Mouse (Mus musculus) midbrain, embryonic 16.5 days (tissue): ENCODE measurements around the gene Kifc3. TPM values are rescaled to one million over a fixed set of nuclear protein-coding genes. Genes with fewer than 3 reads are reported as not detected.

Source experiments
- ATAC-seq: fragments of 200-750 bp; cut with Nextera tagmentation; 2 replicates; pipeline ENCODE4 v1.8.0; 2017; ENCODE audit warnings: moderate TSS enrichment
- H3K27ac ChIP-seq: fragments of 300-500 bp; sonication (generic); 2 replicates; pipeline ENCODE4 v1.5.1; 2014; ENCODE audit warnings: mild to moderate bottlenecking, low read length, mixed read lengths
- H3K27me3 ChIP-seq: fragments of 300-500 bp; sonication (generic); 2 replicates; pipeline ENCODE4 v1.6.1; 2014; ENCODE audit warnings: low read depth, low read length, mixed read lengths; ENCODE audit not compliant: control insufficient read depth, insufficient read depth
- H3K36me3 ChIP-seq: fragments of 300-500 bp; sonication (generic); 2 replicates; pipeline ENCODE4 v1.6.1; 2014; ENCODE audit warnings: mild to moderate bottlenecking, low read length, moderate library complexity, mixed read lengths; ENCODE audit not compliant: control insufficient read depth, insufficient read depth
- H3K4me1 ChIP-seq: fragments of 300-500 bp; sonication (generic); 2 replicates; pipeline ENCODE4 v1.6.1; 2014; ENCODE audit warnings: mild to moderate bottlenecking, low read length, mixed read lengths; ENCODE audit not compliant: control insufficient read depth, insufficient read depth
- H3K4me2 ChIP-seq: fragments of 300-500 bp; sonication (generic); 2 replicates; pipeline ENCODE4 v1.6.1; 2014; ENCODE audit warnings: mild to moderate bottlenecking, low read length, mixed read lengths
- H3K4me3 ChIP-seq: fragments of 300-500 bp; sonication (generic); 2 replicates; pipeline ENCODE4 v1.5.1; 2014; ENCODE audit warnings: low read depth, mild to moderate bottlenecking, low read length, moderate library complexity, mixed read lengths
- H3K9ac ChIP-seq: fragments of 300-500 bp; sonication (generic); 2 replicates; pipeline ENCODE4 v1.6.1; 2014; ENCODE audit warnings: low read depth, low read length, mixed read lengths
- H3K9me3 ChIP-seq: fragments of 300-500 bp; sonication (generic); replicated peaks from 2 replicates; pipeline ENCODE4 v1.6.1; 2014; ENCODE audit warnings: mild to moderate bottlenecking, low read length, mixed read lengths; ENCODE audit not compliant: control insufficient read depth, poor library complexity, severe bottlenecking
- WGBS: fragments of 180-500 bp; shearing (Covaris S2); extraction: QIAGEN DNeasy Blood & Tissue Kit; methylation state at CpG from one replicate; pipeline ENCODE4 v1.1.7; 2014; 5-methylcytosine and 5-hydroxymethylcytosine counted together
- polyA plus RNA-seq: library from polyadenylated mRNA; unstranded; fragments of >200 nt; fragmentation: Nextera tagmentation; extraction: Ambion mirVana; gene quantifications from 2 replicates; pipeline ENCODE4 v1.2.1, GENCODE M21; 2015

Kifc3 gene
- polyA plus RNA-seq, 1 experiment from 2014 or later: 31.1 TPM

DNA sequence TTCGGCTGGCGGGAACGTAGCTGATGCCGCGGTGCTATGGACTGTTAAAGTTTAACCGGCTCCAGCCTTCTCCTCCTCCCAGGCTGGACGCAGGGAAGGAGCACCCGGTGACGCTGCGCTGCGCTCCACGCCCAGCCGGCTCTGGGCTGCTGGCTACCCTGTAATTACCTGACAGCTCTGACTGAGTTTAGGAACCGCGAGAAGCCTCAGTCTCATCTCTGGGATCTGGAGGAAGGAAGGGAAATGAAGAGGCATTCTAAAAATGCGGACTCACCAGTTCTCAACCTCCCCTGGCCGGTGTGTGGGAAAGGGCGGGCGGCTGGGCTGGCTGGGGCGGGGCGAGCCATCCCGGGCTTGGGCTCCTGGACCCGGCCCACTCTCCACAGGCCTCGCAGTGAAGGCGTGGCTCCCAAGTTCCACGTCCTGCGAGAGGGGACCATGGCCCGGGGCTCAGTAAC, 64.9 kb downstream of the Kifc3 start:
- no peak for ATAC-seq
- no peak overlapping the region for H3K27ac ChIP-seq
- peak overlapping the region; percentile 19 for H3K4me3 ChIP-seq
- H3K27me3 ChIP-seq: no peaks in the 10 kb centered on the region
- 5% methylated on average over 28 of the region's 28 CpGs for WGBS
- H3K4me1 ChIP-seq: peaks cover 33% of the 10 kb centered on the region
- peak overlapping the region; percentile 48 for H3K9ac ChIP-seq
- peak overlapping the region; percentile 49 for H3K4me2 ChIP-seq
- no peaks in the 10 kb centered on the region for H3K9me3 ChIP-seq
- no peaks in the 10 kb centered on the region for H3K36me3 ChIP-seq

DNA sequence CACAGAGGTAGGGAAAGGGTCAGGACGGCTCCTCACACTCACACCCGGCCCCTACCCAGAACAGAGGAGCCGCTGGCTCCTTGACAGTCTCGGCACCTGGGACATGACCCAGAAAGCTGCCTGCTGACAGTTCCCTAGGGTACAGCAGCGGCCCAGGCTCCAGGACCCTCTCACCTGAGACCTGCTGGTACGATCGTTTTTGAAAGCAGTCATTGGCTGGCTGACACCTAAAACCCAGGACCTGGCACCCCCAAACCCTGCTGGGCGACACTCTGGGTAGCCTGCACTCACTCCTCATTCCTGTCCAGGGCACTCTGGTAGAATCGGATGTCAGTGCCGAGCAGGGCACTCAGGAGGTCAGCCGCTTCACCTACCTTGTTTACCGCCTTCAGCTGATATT, 65.4 kb downstream of the Kifc3 start:
- no peaks in the 10 kb centered on the region for H3K9me3 ChIP-seq
- no peaks in the 10 kb centered on the region for H3K36me3 ChIP-seq
- 23% methylated on average over 12 of the region's 12 CpGs for WGBS
- no peak for ATAC-seq
- peaks cover 33% of the 10 kb centered on the region for H3K4me1 ChIP-seq
- no peak overlapping the region for H3K27ac ChIP-seq
- H3K4me3 ChIP-seq: no peak overlapping the region
- peak overlapping the region; percentile 49; the same call in 1 of the 2 replicates for H3K4me2 ChIP-seq
- no peaks in the 10 kb centered on the region for H3K27me3 ChIP-seq
- peak overlapping the region; percentile 28; the same call in 1 of the 2 replicates for H3K9ac ChIP-seq

DNA sequence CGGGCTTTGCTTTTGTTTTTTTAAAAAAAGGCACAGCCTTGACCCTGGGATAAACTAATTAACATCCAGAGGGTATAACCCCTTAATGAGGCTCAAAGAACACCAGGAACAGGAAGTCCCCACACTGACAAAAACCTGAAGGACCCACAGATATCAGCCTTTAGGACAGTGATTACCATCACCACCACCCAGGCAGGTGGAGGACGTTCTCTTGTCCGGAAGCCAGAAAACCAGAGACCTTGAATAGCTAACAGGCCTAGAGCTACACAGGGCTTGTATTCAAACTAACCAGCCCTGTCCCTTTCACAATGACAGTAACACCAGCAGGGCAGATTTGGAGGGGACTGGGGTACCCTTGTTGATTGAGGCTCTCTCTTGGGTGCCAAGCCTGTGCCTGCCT, 66.4 kb downstream of the Kifc3 start:
- no peak for ATAC-seq
- H3K4me3 ChIP-seq: no peak overlapping the region
- H3K36me3 ChIP-seq: no peaks in the 10 kb centered on the region; the same call in 1 of the 2 replicates
- H3K27ac ChIP-seq: no peak overlapping the region
- H3K9ac ChIP-seq: no peak overlapping the region
- 92% methylated on average over 3 of the region's 3 CpGs for WGBS
- no peaks in the 10 kb centered on the region for H3K27me3 ChIP-seq
- H3K9me3 ChIP-seq: no peaks in the 10 kb centered on the region
- H3K4me2 ChIP-seq: no peak overlapping the region
- peaks cover 25% of the 10 kb centered on the region for H3K4me1 ChIP-seq

DNA sequence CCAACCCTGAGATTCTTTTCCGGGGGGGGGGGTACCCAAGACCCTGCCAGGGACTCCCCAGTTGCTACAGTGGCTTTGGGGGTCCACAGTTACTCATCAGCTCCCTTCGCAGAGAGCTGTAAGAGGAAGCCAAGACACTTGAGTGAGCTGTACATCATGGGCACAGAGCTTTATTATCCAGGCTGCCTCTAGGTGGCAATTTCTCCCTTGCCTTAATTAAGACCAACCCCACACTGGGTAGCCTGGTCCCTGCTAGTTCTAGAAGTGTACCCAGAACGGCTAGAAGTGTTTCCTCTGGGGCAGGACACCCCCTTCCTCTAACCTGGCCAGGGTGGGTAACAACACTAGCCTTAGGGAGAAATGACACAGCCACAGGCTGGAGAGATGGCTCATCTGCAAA, 67.4 kb downstream of the Kifc3 start:
- Histone ChIP-seq H3K27ac (no peak overlapping the region), H3K9ac (no peak overlapping the region), H3K4me1 (peaks cover 20% of the 10 kb centered on the region), H3K4me3 (no peak overlapping the region), H3K4me2 (no peak overlapping the region), H3K36me3 (no peaks in the 10 kb centered on the region; the same call in 1 of the 2 replicates), H3K9me3 (no peaks in the 10 kb centered on the region), H3K27me3 (no peaks in the 10 kb centered on the region)
- WGBS: 50% methylated on average over 3 of the region's 3 CpGs
- ATAC-seq: no peak

DNA sequence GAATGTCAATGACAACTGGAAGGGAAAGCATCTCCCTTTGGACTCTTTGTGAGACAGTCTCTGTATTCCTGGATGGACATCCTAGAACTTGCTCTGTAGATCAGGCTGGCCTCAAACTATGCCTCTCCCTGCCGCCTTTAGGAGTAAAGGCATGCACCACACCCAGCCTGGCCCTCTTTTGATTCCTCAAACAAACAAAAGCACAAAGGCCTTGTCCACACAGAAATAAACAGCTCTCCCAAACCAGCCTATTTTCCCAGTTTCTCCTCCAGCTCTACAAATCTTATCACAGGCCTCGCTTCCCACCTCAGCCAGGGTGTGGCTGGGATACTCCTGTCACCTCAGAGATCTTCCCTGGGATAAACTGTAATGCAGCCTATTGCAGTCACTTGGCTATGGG, 68.4 kb downstream of the Kifc3 start:
- Histone ChIP-seq H3K4me3 (no peak overlapping the region), H3K36me3 (peaks cover 3% of the 10 kb centered on the region), H3K9ac (no peak overlapping the region), H3K4me1 (peaks cover 20% of the 10 kb centered on the region), H3K27ac (no peak overlapping the region), H3K4me2 (no peak overlapping the region), H3K9me3 (no peaks in the 10 kb centered on the region), H3K27me3 (no peaks in the 10 kb centered on the region)
- WGBS: 88% methylated on average over 2 of the region's 2 CpGs
- ATAC-seq: no peak

DNA sequence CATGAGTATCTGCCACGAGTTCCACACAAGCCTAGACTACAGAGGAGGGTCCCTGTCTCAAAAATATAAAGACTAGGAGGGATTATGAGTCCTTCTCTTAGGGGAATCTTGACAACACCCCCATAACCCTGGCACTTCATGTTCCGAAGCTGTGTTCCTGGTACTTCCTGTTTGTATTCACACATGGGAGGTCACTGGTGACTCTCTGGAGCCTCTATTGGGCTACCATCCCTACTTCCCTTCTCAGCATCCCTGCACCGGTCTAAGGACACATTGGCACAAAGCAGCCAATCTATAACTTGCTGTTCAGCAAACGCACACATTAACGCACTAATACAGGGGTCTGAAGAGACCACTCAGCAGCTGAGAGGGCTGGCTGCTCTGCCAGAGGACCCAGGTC, 70.6 kb downstream of the Kifc3 start:
- Histone ChIP-seq H3K4me3 (no peak overlapping the region), H3K27me3 (no peaks in the 10 kb centered on the region), H3K9ac (no peak overlapping the region), H3K27ac (no peak overlapping the region), H3K4me1 (peaks cover 3% of the 10 kb centered on the region; the same call in 1 of the 2 replicates), H3K4me2 (no peak overlapping the region), H3K36me3 (peaks cover 5% of the 10 kb centered on the region), H3K9me3 (no peaks in the 10 kb centered on the region)
- ATAC-seq: no peak
- 83% methylated on average over 5 of the region's 5 CpGs for WGBS

DNA sequence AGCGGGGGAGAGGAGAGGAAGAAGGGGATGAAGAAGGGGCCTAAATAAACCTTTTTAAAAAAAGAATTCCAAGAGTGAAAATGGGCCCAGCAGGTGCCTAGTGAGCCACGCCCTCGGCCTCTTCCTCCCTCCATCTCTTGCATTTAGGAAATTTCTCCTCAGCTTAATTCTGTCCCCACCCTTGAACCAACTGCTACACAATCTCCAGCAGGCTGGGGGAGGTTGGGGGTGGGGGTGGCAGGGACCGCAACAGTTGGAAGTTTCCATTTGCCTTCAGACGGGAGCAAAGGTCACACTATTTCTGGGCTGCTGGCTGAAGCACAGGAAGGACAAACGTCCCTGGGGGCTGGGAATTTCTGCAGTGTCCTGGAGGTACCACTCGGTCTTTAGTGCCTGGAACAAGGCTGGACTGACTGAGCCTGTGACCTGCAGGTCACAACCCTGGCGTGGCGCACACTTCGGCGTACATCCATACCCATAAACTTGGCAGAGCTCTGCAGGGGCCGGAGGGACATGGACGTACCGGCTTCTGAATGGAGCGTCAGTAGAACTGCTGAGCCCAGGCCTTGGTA, 71.6 kb downstream of the Kifc3 start:
- no peak for ATAC-seq
- H3K27me3 ChIP-seq: no peaks in the 10 kb centered on the region
- no peaks in the 10 kb centered on the region for H3K4me1 ChIP-seq
- 69% methylated on average over 15 of the region's 15 CpGs for WGBS
- H3K27ac ChIP-seq: no peak overlapping the region
- no peak overlapping the region for H3K9ac ChIP-seq
- peaks cover 8% of the 10 kb centered on the region for H3K36me3 ChIP-seq
- H3K9me3 ChIP-seq: no peaks in the 10 kb centered on the region
- no peak overlapping the region for H3K4me3 ChIP-seq
- no peak overlapping the region for H3K4me2 ChIP-seq

DNA sequence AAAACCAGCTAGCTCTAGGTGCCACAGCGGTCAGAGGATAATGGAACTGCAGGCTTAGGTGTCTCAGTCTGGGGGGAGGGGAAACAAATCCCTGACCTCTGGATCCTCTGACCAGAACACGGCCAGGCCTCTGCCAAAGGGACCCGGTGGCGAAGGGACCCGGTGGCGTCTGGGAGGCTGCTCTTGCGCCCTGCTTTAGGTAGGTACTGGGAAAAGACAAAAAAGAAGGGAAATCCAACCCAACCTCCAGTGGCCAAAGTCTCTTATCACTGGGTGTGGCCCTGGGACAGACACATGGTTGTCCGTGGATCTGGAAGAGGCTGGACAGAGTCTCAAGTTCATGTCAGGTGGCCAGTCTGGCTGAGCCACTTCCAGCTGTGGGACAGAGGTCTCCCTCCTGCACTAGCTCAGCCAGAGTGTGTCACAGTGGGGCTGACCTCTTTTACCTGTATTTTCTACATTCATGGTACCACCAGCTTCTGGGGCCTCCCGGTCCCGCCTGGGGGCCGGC, 73.8 kb downstream of the Kifc3 start:
- Histone ChIP-seq H3K9me3 (no peaks in the 10 kb centered on the region), H3K36me3 (peaks cover 8% of the 10 kb centered on the region), H3K4me2 (no peak overlapping the region), H3K4me3 (no peak overlapping the region), H3K27ac (no peak overlapping the region), H3K4me1 (no peaks in the 10 kb centered on the region), H3K9ac (no peak overlapping the region), H3K27me3 (no peaks in the 10 kb centered on the region)
- ATAC-seq: no peak
- 94% methylated on average over 11 of the region's 11 CpGs for WGBS

DNA sequence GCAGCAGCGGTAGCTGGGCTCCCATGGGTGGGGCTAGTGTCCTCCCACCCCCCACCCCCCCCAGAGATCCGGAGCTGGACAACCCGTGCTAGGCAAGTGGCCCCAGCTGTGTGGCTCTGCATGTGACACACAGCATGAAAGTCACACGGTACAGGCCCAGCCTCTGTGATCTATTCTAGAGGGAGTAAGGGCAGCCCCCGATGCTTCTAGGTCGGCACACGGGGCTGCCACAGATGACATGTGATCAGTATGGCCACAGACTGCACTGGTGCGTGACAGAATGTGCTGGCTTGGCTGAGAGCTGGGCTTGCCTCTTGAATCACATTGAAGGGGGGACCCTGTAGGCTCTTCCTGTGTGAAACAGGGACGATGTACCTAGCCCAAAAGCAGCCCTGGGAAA, 75.0 kb downstream of the Kifc3 start:
- Histone ChIP-seq H3K4me3 (no peak overlapping the region), H3K27ac (no peak overlapping the region), H3K36me3 (peaks cover 8% of the 10 kb centered on the region), H3K27me3 (no peaks in the 10 kb centered on the region), H3K9me3 (no peaks in the 10 kb centered on the region), H3K4me2 (no peak overlapping the region), H3K9ac (no peak overlapping the region), H3K4me1 (no peaks in the 10 kb centered on the region)
- peak; percentile 32; the same call in 1 of the 2 replicates for ATAC-seq
- 50% methylated on average over 9 of the region's 9 CpGs for WGBS
